Mouse (Mus musculus): ENCODE data around the gene Tctex1d4. TPM values are rescaled to one million over a fixed set of nuclear protein-coding genes. Genes with fewer than 3 reads are reported as not detected.

Gene Tctex1d4
- polyA plus RNA-seq, 1 experiment from 2014 or later, result 1.5 TPM

DNA sequence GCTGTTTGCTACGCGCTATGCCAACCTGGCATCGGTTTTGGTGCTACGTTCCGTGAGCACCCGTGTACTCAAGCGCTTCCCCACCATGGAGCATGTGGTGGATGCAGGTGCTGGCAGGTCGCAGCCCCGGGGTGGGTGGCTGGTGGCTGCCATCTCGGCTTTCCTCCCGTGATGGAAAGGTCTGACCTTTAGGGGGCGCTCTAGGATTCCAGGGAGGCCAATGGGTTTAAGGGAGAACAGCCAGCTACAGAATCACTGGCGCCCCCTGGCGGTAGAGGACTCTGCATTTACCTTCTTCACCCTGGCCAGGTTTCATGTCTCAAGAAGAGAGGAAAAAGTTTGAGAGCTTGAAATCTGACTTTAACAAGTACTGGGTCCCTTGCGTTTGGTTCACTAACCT lies 19.6 kb downstream of the Tctex1d4 start:
- Histone ChIP-seq H3K27ac (ENCODE audit: low read depth, low read length) (no peak overlapping the region), H3K9me3 (ENCODE audit: control insufficient read depth, low read length) (no peaks in the 10 kb centered on the region), H3K4me2 (ENCODE audit: low read length) (no peak overlapping the region), H3K27me3 (replicated peaks; ENCODE audit: control insufficient read depth, insufficient read depth, low read length) (no peaks in the 10 kb centered on the region), H3K4me3 (ENCODE audit: low read length) (no peak overlapping the region), H3K36me3 (ENCODE audit: control insufficient read depth, insufficient read depth, low read length) (peaks cover 14% of the 10 kb centered on the region), H3K9ac (ENCODE audit: low read depth, low read length) (no peak overlapping the region), H3K4me1 (ENCODE audit: control insufficient read depth, insufficient read depth, low read depth, low read length) (no peaks in the 10 kb centered on the region)
- 30% methylated on average over 15 of the region's 15 CpGs for WGBS
- ATAC-seq, result no peak

DNA sequence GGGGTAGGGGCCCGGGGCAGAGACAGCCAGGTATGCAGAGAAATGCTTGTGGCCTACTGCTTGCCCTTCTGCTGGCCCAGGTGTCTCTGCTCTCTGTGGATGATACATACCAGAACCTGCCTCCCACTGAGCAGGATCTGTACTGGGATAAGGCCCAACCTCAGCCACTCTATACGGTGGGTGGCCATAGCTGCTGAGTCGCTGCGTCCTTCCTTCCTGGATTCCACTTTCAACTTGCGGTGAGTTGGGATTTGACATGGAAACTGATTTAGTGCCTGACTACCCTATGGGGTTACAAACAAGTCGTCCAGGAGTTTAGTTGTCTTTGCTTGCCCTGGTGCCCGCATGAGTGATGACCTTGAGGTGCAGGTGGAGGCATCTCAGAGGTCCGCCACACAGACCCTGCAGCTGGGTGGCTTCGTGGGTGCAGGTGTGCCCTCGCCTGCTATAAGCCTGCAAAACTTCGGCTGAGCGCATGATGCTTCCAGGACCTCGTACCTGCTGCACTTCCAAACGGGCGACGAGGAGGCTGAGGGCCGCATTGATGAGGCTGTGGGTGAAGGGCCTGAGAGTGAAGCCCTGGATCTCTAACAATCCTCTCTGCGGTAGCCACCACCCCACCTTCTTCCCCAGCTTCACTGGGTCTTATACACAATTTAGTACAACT lies 21.6 kb downstream of the Tctex1d4 start:
- H3K36me3 ChIP-seq (ENCODE audit: control insufficient read depth, insufficient read depth, low read length), result peaks cover 26% of the 10 kb centered on the region
- ATAC-seq, result no peak
- no peak overlapping the region for H3K4me3 ChIP-seq (ENCODE audit: low read length)
- H3K4me1 ChIP-seq (ENCODE audit: control insufficient read depth, insufficient read depth, low read depth, low read length), result no peaks in the 10 kb centered on the region
- no peak overlapping the region for H3K9ac ChIP-seq (ENCODE audit: low read depth, low read length)
- H3K4me2 ChIP-seq (ENCODE audit: low read length), result no peak overlapping the region
- no peak overlapping the region for H3K27ac ChIP-seq (ENCODE audit: low read depth, low read length)
- H3K9me3 ChIP-seq (ENCODE audit: control insufficient read depth, low read length), result no peaks in the 10 kb centered on the region
- 88% methylated on average over 18 of the region's 18 CpGs for WGBS
- no peaks in the 10 kb centered on the region for H3K27me3 ChIP-seq (replicated peaks; ENCODE audit: control insufficient read depth, insufficient read depth, low read length)

DNA sequence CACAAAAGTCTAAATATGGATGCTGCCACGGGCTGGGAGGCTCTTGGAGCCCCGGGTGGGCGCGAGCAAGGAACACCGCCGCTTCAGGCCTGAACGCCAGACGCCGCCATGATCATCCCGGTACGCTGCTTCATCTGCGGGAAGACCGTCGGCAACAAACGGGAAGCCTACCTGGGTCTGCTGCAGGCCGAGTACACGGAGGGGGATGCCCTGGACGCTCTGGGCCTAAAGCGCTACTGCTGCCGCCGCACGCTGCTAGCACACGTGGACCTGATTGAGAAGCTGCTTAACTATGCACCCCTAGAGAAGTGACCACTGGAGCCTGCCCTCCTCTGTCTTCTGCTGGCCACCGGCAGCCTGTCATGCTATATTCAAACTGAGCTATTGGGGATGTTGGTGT lies 22.2 kb downstream of the Tctex1d4 start:
- no peak for ATAC-seq
- WGBS, result 72% methylated on average over 24 of the region's 24 CpGs

DNA sequence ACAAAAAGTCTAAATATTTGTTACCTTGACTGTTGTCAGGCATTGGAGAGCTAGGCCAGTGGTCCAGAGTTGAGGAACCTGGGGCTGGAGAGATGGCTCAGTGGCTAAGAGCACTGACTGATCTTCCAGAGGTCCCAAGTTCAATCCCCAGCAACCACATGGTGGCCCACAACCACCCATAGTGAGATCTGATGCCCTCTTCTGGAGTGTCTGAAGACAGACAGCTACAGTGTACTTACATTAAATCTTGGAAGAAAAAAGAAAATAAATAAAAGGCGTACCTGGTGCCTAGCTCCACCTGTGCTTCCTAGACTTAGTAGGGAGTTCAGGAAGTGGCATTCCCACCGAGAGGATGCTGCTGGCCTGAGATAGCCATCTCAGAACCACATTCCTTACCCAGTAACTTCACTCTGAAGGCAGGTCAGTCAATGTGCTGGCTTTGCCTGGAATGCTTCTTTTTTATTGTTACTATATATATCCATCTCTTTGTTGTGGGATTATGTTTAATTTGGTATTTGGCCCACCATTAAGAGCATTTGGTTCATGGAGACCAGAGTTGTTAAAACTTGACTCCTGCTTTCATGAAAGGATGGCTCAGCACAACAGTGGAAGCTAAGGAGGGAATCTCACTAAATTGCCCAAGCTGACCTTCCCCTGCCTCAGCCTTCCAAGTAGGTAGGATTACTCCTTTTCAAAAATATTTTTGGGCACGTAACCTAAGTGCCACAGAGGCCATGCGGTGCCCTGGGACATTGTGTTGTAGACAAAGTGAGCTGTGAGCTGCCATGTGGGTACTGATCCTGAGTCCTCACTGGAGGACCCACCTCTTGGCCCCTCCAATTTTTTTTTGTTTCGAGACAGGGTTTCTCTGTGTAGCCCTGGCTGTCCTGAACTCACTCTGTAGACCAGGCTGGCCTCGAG lies 23.0 kb downstream of the Tctex1d4 start:
- ATAC-seq, result no peak
- Histone ChIP-seq H3K9me3 (ENCODE audit: control insufficient read depth, low read length) (no peaks in the 10 kb centered on the region), H3K4me1 (ENCODE audit: control insufficient read depth, insufficient read depth, low read depth, low read length) (peaks cover 4% of the 10 kb centered on the region; the same call in 1 of the 2 replicates), H3K4me3 (ENCODE audit: low read length) (no peak overlapping the region), H3K9ac (ENCODE audit: low read depth, low read length) (no peak overlapping the region), H3K4me2 (ENCODE audit: low read length) (no peak overlapping the region), H3K36me3 (ENCODE audit: control insufficient read depth, insufficient read depth, low read length) (peaks cover 37% of the 10 kb centered on the region), H3K27me3 (replicated peaks; ENCODE audit: control insufficient read depth, insufficient read depth, low read length) (no peaks in the 10 kb centered on the region), H3K27ac (ENCODE audit: low read depth, low read length) (no peak overlapping the region)
- 81% methylated on average over 6 of the region's 6 CpGs for WGBS

More for the DNA sequence above, 22.2 kb downstream of the Tctex1d4 start:
- Histone ChIP-seq H3K4me1 (ENCODE audit: control insufficient read depth, insufficient read depth, low read depth, low read length) (no peaks in the 10 kb centered on the region), H3K36me3 (ENCODE audit: control insufficient read depth, insufficient read depth, low read length) (peaks cover 33% of the 10 kb centered on the region), H3K4me2 (ENCODE audit: low read length) (no peak overlapping the region), H3K9me3 (ENCODE audit: control insufficient read depth, low read length) (no peaks in the 10 kb centered on the region), H3K27ac (ENCODE audit: low read depth, low read length) (no peak overlapping the region), H3K4me3 (ENCODE audit: low read length) (no peak overlapping the region), H3K27me3 (replicated peaks; ENCODE audit: control insufficient read depth, insufficient read depth, low read length) (no peaks in the 10 kb centered on the region), H3K9ac (ENCODE audit: low read depth, low read length) (no peak overlapping the region)

DNA sequence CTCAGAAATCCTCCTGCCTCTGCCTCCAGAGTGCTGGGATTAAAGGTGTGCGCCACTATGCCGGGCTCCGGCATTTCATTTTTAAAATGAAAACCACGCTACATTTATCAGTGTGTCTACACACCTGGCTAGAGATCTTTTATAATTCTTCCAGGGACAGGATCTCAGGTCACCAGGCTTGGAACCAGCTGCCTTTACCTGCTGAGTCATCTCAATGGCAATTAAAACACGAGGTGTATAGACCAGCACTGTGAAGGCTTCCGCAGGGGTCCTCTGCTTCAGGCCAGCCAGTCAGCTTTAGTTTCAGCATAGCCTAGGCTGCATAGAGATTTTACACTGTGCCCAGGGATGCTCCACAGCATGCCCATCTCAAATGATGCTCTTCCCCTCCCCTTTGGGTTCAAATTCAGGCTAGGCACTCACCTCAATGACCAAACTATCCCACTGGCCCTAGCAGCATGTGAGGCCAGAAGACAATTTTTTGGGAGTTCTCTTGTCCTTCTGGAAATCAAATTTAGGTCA lies 23.7 kb downstream of the Tctex1d4 start:
- H3K27me3 ChIP-seq (replicated peaks; ENCODE audit: control insufficient read depth, insufficient read depth, low read length), result no peaks in the 10 kb centered on the region
- no peak overlapping the region for H3K4me2 ChIP-seq (ENCODE audit: low read length)
- no peak overlapping the region for H3K4me3 ChIP-seq (ENCODE audit: low read length)
- WGBS, result 88% methylated on average over 6 of the region's 6 CpGs
- no peaks in the 10 kb centered on the region for H3K9me3 ChIP-seq (ENCODE audit: control insufficient read depth, low read length)
- H3K27ac ChIP-seq (ENCODE audit: low read depth, low read length), result no peak overlapping the region
- peaks cover 37% of the 10 kb centered on the region for H3K36me3 ChIP-seq (ENCODE audit: control insufficient read depth, insufficient read depth, low read length)
- peaks cover 10% of the 10 kb centered on the region; the same call in 1 of the 2 replicates for H3K4me1 ChIP-seq (ENCODE audit: control insufficient read depth, insufficient read depth, low read depth, low read length)
- no peak overlapping the region for H3K9ac ChIP-seq (ENCODE audit: low read depth, low read length)
- no peak for ATAC-seq

DNA sequence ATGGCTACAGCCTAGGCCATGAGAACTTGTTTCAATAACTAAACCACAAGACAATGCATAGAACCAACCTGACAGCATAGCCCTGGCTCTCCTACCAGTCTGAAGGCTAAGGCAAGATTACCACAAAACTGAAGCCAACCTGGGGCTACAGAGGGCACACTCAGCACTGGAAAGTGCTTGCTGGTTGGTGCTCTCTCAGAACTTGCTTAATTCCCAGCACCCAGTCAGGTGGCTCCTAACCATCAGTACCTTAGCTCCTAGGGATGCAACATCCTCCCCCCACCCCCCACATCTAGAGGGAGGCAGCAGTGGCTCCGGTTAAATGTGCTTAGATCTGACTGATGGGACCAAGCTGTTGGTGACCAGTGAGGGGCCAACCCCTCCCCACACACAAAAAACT lies 24.8 kb downstream of the Tctex1d4 start:
- Histone ChIP-seq H3K9ac (ENCODE audit: low read depth, low read length) (no peak overlapping the region), H3K4me1 (ENCODE audit: control insufficient read depth, insufficient read depth, low read depth, low read length) (peaks cover 10% of the 10 kb centered on the region; the same call in 1 of the 2 replicates), H3K9me3 (ENCODE audit: control insufficient read depth, low read length) (no peaks in the 10 kb centered on the region), H3K4me3 (ENCODE audit: low read length) (no peak overlapping the region), H3K4me2 (ENCODE audit: low read length) (no peak overlapping the region), H3K27ac (ENCODE audit: low read depth, low read length) (no peak overlapping the region), H3K27me3 (replicated peaks; ENCODE audit: control insufficient read depth, insufficient read depth, low read length) (no peaks in the 10 kb centered on the region), H3K36me3 (ENCODE audit: control insufficient read depth, insufficient read depth, low read length) (peaks cover 37% of the 10 kb centered on the region)
- ATAC-seq, result no peak
- 90% methylated on average over 1 of the region's 1 CpGs for whole genome bisulfite sequencing

DNA sequence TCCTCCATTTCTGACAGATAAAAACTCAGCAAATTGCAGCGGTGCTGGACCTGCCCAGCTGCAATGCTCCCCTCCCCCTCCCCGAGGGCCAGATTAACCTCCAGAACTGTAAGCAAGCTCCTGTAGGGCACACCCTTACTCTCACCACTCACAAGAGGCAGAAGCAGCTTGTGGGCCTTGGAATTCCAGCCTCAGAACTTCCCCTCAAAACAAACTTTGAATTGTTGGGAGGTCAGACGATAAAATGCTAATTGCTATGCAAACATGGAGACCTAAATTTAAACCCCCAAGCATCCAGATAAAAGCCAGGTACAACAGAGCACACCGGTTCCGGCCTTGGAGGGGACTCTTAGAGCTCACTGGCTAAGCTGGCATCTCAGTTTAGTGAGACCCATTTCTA lies 26.1 kb downstream of the Tctex1d4 start:
- WGBS, result 88% methylated on average over 5 of the region's 5 CpGs

DNA sequence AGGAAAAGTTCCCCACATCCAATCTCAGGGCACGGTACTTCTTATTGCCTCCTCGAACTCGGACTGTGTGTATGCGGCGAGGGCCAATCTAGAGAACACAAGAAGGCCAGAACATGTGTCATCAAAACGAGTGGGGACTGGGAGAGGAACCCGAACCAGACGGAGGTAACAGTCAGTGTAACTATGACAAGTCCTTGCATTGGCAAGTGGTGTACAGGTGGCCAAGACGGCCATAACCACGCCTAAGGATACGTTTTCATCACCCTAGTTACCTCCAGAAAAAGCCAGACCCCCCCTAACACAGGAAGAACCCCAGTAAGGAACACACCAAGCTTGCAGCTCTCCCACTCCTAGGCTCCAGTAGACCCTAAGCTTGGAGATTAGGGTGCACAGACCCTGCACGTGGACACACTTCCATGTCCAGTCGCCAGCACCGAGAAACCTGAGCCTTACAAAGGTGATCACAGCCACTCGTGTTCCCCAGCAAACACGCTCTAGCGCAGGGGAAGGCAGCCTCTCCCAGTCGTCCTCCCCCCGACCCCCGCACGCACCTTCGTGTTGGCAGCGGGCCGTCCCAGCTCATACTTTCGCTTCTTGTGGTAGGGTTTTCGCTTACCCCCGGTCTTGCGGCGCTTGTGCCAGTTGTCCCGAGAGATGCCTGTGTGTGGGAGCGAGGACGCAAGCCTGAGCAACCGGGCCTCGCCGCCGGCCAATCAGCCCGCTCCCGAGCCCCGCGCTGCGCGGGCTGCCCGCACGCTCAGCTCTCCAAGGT lies 28.6 kb downstream of the Tctex1d4 start:
- ATAC-seq, result peak; percentile 7; the same call in 1 of the 2 replicates
- 2% methylated on average over 39 of the region's 44 CpGs for WGBS

More for the DNA sequence above, 26.1 kb downstream of the Tctex1d4 start:
- Histone ChIP-seq H3K9ac (ENCODE audit: low read depth, low read length) (no peak overlapping the region), H3K36me3 (ENCODE audit: control insufficient read depth, insufficient read depth, low read length) (peaks cover 37% of the 10 kb centered on the region), H3K27ac (ENCODE audit: low read depth, low read length) (no peak overlapping the region), H3K4me2 (ENCODE audit: low read length) (no peak overlapping the region), H3K4me1 (ENCODE audit: control insufficient read depth, insufficient read depth, low read depth, low read length) (peaks cover 10% of the 10 kb centered on the region; the same call in 1 of the 2 replicates), H3K9me3 (ENCODE audit: control insufficient read depth, low read length) (no peaks in the 10 kb centered on the region), H3K4me3 (ENCODE audit: low read length) (no peak overlapping the region), H3K27me3 (replicated peaks; ENCODE audit: control insufficient read depth, insufficient read depth, low read length) (no peaks in the 10 kb centered on the region)
- ATAC-seq, result no peak

More for the DNA sequence above, 28.6 kb downstream of the Tctex1d4 start:
- H3K4me3 ChIP-seq (ENCODE audit: low read length), result peak overlapping the region; percentile 90
- peaks cover 33% of the 10 kb centered on the region for H3K36me3 ChIP-seq (ENCODE audit: control insufficient read depth, insufficient read depth, low read length)
- no peaks in the 10 kb centered on the region for H3K9me3 ChIP-seq (ENCODE audit: control insufficient read depth, low read length)
- peak overlapping the region; percentile 94 for H3K9ac ChIP-seq (ENCODE audit: low read depth, low read length)
- peaks cover 10% of the 10 kb centered on the region; the same call in 1 of the 2 replicates for H3K4me1 ChIP-seq (ENCODE audit: control insufficient read depth, insufficient read depth, low read depth, low read length)
- H3K27me3 ChIP-seq (replicated peaks; ENCODE audit: control insufficient read depth, insufficient read depth, low read length), result no peaks in the 10 kb centered on the region
- peak overlapping the region; percentile 93 for H3K27ac ChIP-seq (ENCODE audit: low read depth, low read length)
- H3K4me2 ChIP-seq (ENCODE audit: low read length), result peak overlapping the region; percentile 80
